Mouse (Mus musculus) liver, embryonic 11.5 days (tissue): ENCODE results near the gene Ppp1r1b. TPM values are rescaled to one million over a fixed set of nuclear protein-coding genes. Genes with fewer than 3 reads are reported as not detected.

Experiments used
- ATAC-seq: fragments of 200-750 bp; cut with Nextera tagmentation; replicated peaks from 2 replicates; pipeline ENCODE4 v1.8.0; 2017; ENCODE audit warnings: moderate number of reproducible peaks, mild to moderate bottlenecking, moderate TSS enrichment, moderate library complexity; ENCODE audit not compliant: low FRiP score
- DNase-seq: peaks from one replicate; pipeline ENCODE4 v3.0.0-alpha.2; 2017; ENCODE audit warnings: low spot score
- H3K27ac ChIP-seq: fragments of 300-500 bp; sonication (generic); 2 replicates; pipeline ENCODE4 v1.5.1; 2014; ENCODE audit warnings: mild to moderate bottlenecking, low read depth, low read length, control low read depth
- H3K27me3 ChIP-seq: fragments of 300-500 bp; sonication (generic); replicated peaks from 2 replicates; pipeline ENCODE4 v1.6.1; 2014; ENCODE audit warnings: low read length, mixed read lengths; ENCODE audit not compliant: control insufficient read depth, insufficient read depth
- H3K36me3 ChIP-seq: fragments of 300-500 bp; sonication (generic); 2 replicates; pipeline ENCODE4 v1.6.1; 2014; ENCODE audit warnings: mild to moderate bottlenecking, low read length, moderate library complexity, mixed read lengths; ENCODE audit not compliant: control insufficient read depth, insufficient read depth
- H3K4me1 ChIP-seq: fragments of 300-500 bp; sonication (generic); replicated peaks from 2 replicates; pipeline ENCODE4 v1.6.1; 2014; ENCODE audit warnings: low read length, mixed read lengths; ENCODE audit not compliant: control insufficient read depth, insufficient read depth
- H3K4me2 ChIP-seq: fragments of 300-500 bp; sonication (generic); 2 replicates; pipeline ENCODE4 v1.6.1; 2014; ENCODE audit warnings: mild to moderate bottlenecking, control low read depth, moderate library complexity
- H3K4me3 ChIP-seq: fragments of 300-500 bp; sonication (generic); 2 replicates; pipeline ENCODE4 v1.5.1; 2014; ENCODE audit warnings: low read depth, low read length, control low read depth
- H3K9ac ChIP-seq: fragments of 300-500 bp; sonication (generic); 2 replicates; pipeline ENCODE4 v1.6.1; 2014; ENCODE audit warnings: low read depth, low read length, control low read depth
- H3K9me3 ChIP-seq: fragments of 300-500 bp; sonication (generic); 2 replicates; pipeline ENCODE4 v1.6.1; 2016; ENCODE audit warnings: low read length, inconsistent platforms, mixed read lengths; ENCODE audit not compliant: control insufficient read depth
- WGBS: fragments of 180-500 bp; shearing (Covaris S2); extraction: QIAGEN DNeasy Blood & Tissue Kit; methylation state at CpG from one replicate; pipeline ENCODE4 v1.1.7; 2014; 5-methylcytosine and 5-hydroxymethylcytosine counted together
- polyA plus RNA-seq: library from polyadenylated mRNA; unstranded; fragments of >200 nt; fragmentation: Nextera tagmentation; extraction: Ambion mirVana; gene quantifications from 2 replicates; pipeline ENCODE4 v1.2.1, GENCODE M21; 2014

The Ppp1r1b gene
- polyA plus RNA-seq, 1 experiment from 2014 or later: 0.38 TPM

- Histone ChIP-seq H3K4me3 (no peak overlapping the region), H3K9ac (no peak overlapping the region), H3K36me3 (0 out of 2 replicates have a peak, but pooled peaks cover 10% of the 10 kb centered on the region), H3K4me2 (no peak overlapping the region), H3K27ac (no peak overlapping the region), H3K27me3 (no peaks in the 10 kb centered on the region), H3K9me3 (no peaks in the 10 kb centered on the region), H3K4me1 (peaks cover 2% of the 10 kb centered on the region)
- no peak for DNase-seq
- WGBS: 83% methylated on average over 2 of the region's 2 CpGs
- ATAC-seq: no peak
These were observed 22.4 kb downstream of the Ppp1r1b start for GRCm38 (mm10) chr11:98370588-98370987.

GRCm38 (mm10) chr11:98371556-98372240 is 23.5 kb downstream of the Ppp1r1b start:
- Histone ChIP-seq H3K9ac (no peak overlapping the region), H3K27ac (no peak overlapping the region), H3K4me3 (no peak overlapping the region), H3K27me3 (no peaks in the 10 kb centered on the region), H3K36me3 (0 out of 2 replicates have a peak, but pooled peaks cover 14% of the 10 kb centered on the region), H3K4me2 (no peak overlapping the region), H3K9me3 (no peaks in the 10 kb centered on the region), H3K4me1 (peaks cover 2% of the 10 kb centered on the region; the same call in 1 of the 2 replicates)
- 63% methylated on average over 10 of the region's 10 CpGs for WGBS
- DNase-seq (no peak), ATAC-seq (no peak)

- Histone ChIP-seq H3K36me3 (0 out of 2 replicates have a peak, but pooled peaks cover 16% of the 10 kb centered on the region), H3K27ac (no peak overlapping the region), H3K9me3 (no peaks in the 10 kb centered on the region), H3K4me2 (no peak overlapping the region), H3K9ac (no peak overlapping the region), H3K4me1 (peaks cover 2% of the 10 kb centered on the region; the same call in 1 of the 2 replicates), H3K4me3 (no peak overlapping the region), H3K27me3 (no peaks in the 10 kb centered on the region)
- no peak for DNase-seq
- no peak for ATAC-seq
- WGBS: 0% methylated on average over 2 of the region's 2 CpGs
These were observed 24.2 kb downstream of the Ppp1r1b start for GRCm38 (mm10) chr11:98372406-98372805.

GRCm38 (mm10) chr11:98373244-98373643 is 25.0 kb downstream of the Ppp1r1b start:
- Histone ChIP-seq H3K9ac (no peak overlapping the region), H3K4me1 (peaks cover 2% of the 10 kb centered on the region; the same call in 1 of the 2 replicates), H3K27me3 (no peaks in the 10 kb centered on the region), H3K4me2 (no peak overlapping the region), H3K9me3 (no peaks in the 10 kb centered on the region), H3K4me3 (no peak overlapping the region), H3K27ac (no peak overlapping the region), H3K36me3 (peaks cover 18% of the 10 kb centered on the region)
- 85% methylated on average over 6 of the region's 6 CpGs for WGBS
- DNase-seq: no peak
- ATAC-seq: no peak

- no peak overlapping the region for H3K4me2 ChIP-seq
- H3K27me3 ChIP-seq: no peaks in the 10 kb centered on the region
- no peak overlapping the region for H3K4me3 ChIP-seq
- no peaks in the 10 kb centered on the region for H3K9me3 ChIP-seq
- peaks cover 21% of the 10 kb centered on the region for H3K36me3 ChIP-seq
- H3K9ac ChIP-seq: no peak overlapping the region
- WGBS: 88% methylated on average over 8 of the region's 8 CpGs
- DNase-seq (no peak), ATAC-seq (no peak)
- H3K27ac ChIP-seq: no peak overlapping the region
- H3K4me1 ChIP-seq: peaks cover 2% of the 10 kb centered on the region; the same call in 1 of the 2 replicates
These were observed 26.1 kb downstream of the Ppp1r1b start for GRCm38 (mm10) chr11:98374266-98374665.

GRCm38 (mm10) chr11:98376756-98377155 is 28.6 kb downstream of the Ppp1r1b start:
- no peak for DNase-seq
- no peak overlapping the region for H3K27ac ChIP-seq
- no peak overlapping the region for H3K4me3 ChIP-seq
- no peaks in the 10 kb centered on the region; the same call in 1 of the 2 replicates for H3K4me1 ChIP-seq
- ATAC-seq: no peak
- H3K4me2 ChIP-seq: no peak overlapping the region
- H3K27me3 ChIP-seq: no peaks in the 10 kb centered on the region
- WGBS: 79% methylated on average over 5 of the region's 5 CpGs
- no peaks in the 10 kb centered on the region for H3K9me3 ChIP-seq
- H3K9ac ChIP-seq: no peak overlapping the region
- peaks cover 23% of the 10 kb centered on the region for H3K36me3 ChIP-seq

- 86% methylated on average over 11 of the region's 11 CpGs for WGBS
- Histone ChIP-seq H3K36me3 (peaks cover 23% of the 10 kb centered on the region), H3K4me2 (no peak overlapping the region), H3K4me3 (no peak overlapping the region), H3K27me3 (no peaks in the 10 kb centered on the region), H3K9ac (no peak overlapping the region), H3K4me1 (no peaks in the 10 kb centered on the region), H3K9me3 (no peaks in the 10 kb centered on the region), H3K27ac (no peak overlapping the region)
- ATAC-seq (no peak), DNase-seq (no peak)
These were observed 29.6 kb downstream of the Ppp1r1b start for GRCm38 (mm10) chr11:98377787-98378186.

GRCm38 (mm10) chr11:98379379-98379778 is 31.2 kb downstream of the Ppp1r1b start:
- 79% methylated on average over 7 of the region's 7 CpGs for WGBS
- H3K9ac ChIP-seq: no peak overlapping the region
- H3K27me3 ChIP-seq: peaks cover 12% of the 10 kb centered on the region
- no peak overlapping the region for H3K27ac ChIP-seq
- ATAC-seq: no peak
- no peak overlapping the region for H3K4me2 ChIP-seq
- H3K4me1 ChIP-seq: no peaks in the 10 kb centered on the region
- no peak overlapping the region for H3K4me3 ChIP-seq
- peaks cover 21% of the 10 kb centered on the region for H3K36me3 ChIP-seq
- no peaks in the 10 kb centered on the region for H3K9me3 ChIP-seq
- no peak for DNase-seq

- Histone ChIP-seq H3K4me3 (no peak overlapping the region), H3K9ac (no peak overlapping the region), H3K4me1 (no peaks in the 10 kb centered on the region), H3K4me2 (no peak overlapping the region), H3K27ac (no peak overlapping the region), H3K27me3 (peaks cover 19% of the 10 kb centered on the region), H3K9me3 (no peaks in the 10 kb centered on the region), H3K36me3 (peaks cover 18% of the 10 kb centered on the region)
- no peak for ATAC-seq
- WGBS: 85% methylated on average over 6 of the region's 6 CpGs
- no peak for DNase-seq
These were observed 31.9 kb downstream of the Ppp1r1b start for GRCm38 (mm10) chr11:98380106-98380505.
